Mouse (Mus musculus) B cell, adult 2 months (primary cell): ENCODE data around the gene Grap2.

ENCODE experiments used
- DNase-seq, 2 experiments: peaks; one replicate each; pipeline ENCODE4 v3.0.0; 2022

Gene Grap2

DNA sequence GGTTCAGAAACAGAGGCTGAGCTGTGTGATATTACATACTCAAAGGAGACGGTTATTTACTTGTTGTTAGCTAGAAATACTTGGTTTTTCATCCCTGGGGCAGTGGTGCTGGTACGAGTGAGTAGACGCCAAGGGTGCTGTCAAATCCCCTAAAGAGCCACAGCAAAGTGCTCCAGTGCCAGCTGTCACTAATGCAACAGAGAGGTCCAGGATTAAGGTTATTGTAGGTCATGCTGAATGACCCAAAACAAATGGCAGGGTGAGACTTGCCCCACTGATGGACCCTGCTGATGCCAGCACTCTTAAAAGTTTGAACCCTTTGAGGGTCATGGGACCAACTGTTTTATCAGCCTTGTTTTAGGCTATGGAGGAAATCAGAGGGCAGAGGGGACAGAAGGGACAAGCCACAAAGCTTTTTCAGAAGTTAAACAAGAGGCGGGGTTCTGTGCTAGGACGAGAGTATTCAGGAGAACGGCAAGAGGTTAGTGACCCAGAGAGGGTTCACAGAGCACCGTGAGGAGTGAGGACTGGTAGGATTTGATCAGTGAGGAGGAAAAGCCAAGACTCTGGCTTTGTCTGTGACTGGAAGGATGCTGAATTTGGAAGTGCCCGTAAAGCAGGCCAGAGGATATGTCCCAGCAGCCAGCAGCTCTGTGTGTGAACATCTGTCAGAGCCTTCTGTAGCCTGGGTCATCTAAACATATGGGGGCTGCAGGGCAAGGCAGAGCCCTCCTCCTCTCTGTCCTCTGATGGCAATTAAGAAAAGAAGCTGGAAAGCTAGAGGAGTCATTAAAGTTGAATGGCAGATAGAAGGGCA, 112.6 kb downstream of the Grap2 start:
- DNase-seq = no peak

GRCm38 (mm10) chr15:80685603-80685895, 113.2 kb downstream of the Grap2 start:
- no peak for DNase-seq

- DNase-seq = no peak
These were observed 116.1 kb downstream of the Grap2 start for GRCm38 (mm10) chr15:80688536-80688935.

GRCm38 (mm10) chr15:80693492-80693891, 121.1 kb downstream of the Grap2 start:
- no peak for DNase-seq

GRCm38 (mm10) chr15:80694125-80694910, 121.9 kb downstream of the Grap2 start:
- DNase-seq = peak; percentile 88 to 90

GRCm38 (mm10) chr15:80697564-80697963, 125.2 kb downstream of the Grap2 start:
- DNase-seq = peak; percentile 45

DNA sequence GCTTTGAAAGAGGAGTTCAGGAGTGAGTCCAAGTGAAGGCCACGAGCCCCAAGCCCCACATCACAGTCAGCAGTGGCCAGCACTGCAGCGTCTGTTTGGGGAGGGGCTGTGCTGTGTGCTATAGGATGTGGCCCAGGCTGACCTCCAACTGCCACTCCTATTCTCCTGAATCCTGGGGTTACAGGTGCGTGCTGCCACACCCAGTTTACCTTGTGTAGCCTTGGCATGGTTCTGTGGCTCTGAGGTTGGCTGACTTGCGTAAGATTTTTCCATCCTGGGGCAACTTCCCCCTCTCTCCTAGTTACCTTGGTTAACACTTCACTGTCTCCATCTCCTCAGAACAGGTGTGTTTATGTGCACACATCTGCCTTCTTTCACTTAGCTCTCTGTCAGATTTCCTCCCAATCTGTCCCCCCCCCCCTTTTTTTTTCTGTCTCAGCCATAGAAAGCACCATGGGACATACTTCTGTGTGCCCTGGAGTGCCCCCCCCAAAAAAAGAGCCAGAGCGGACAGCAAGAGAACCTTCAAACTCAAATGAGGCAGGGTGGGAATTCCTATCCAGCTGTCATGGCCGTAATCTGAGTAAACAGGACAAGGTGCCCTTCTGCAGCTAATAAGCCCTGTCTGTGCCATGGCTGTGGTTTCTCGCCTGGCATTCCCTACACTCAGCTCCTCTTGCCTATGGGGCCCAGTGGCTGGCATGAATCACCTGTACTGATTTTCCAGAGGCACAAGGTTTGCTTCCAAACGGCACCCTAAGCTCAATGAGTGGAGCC, 129.3 kb downstream of the Grap2 start:
- DNase-seq = no peak
